Mouse (Mus musculus): ENCODE data around the gene Exoc8. TPM values are rescaled to one million over a fixed set of nuclear protein-coding genes. Genes with fewer than 3 reads are reported as not detected.

Gene Exoc8
- total and polyA plus RNA-seq, 3 experiments = 9.5 to 16.9 TPM; not detected in 1

DNA sequence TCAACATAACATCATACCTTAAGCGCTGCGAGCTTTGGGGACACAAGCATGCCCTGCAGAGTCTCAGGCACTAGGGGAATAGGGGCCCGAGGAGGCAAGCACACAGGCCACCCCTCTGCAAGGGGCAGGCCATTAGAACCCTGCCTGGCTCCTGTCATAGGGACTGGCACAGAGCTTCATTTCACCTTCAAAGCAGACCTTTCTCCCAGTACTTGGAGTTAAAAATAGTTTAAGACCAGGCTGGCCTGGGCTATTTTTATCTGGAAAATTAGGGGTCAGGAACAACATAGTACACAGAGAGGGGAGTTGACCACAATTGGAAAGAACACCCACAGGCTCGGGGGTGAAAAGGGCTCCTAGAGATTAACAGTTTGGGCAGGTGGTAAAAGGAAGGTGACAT, 39.8 kb upstream of the Exoc8 start:
- H3K9ac ChIP-seq (ENCODE audit: control insufficient read depth, low read depth, low read length, poor library complexity, severe bottlenecking) = no peak overlapping the region
- peaks cover 28% of the 10 kb centered on the region for H3K79me2 ChIP-seq (ENCODE audit: control insufficient read depth, insufficient read depth, low read length, poor library complexity)
- H3K4me3 ChIP-seq (ENCODE audit: control insufficient read depth in 1 of 2, insufficient read depth in 1 of 2, low read depth in 2 of 2, low read length in 2 of 2) = no peak overlapping the region
- H3K27ac ChIP-seq (ENCODE audit: control insufficient read depth, low read depth, low read length) = no peak overlapping the region
- no peak for DNase-seq (ENCODE audit: low read depth, low spot score)
- no peaks in the 10 kb centered on the region for H3K27me3 ChIP-seq (ENCODE audit: control insufficient read depth in 1 of 2, insufficient read depth in 2 of 2, low read length in 2 of 2)
- H3K4me1 ChIP-seq (ENCODE audit: control insufficient read depth in 1 of 2, insufficient read depth in 2 of 2, low read length in 2 of 2) = no peaks in the 10 kb centered on the region
- peaks cover 0 to 2% of the 10 kb centered on the region in 2 experiments; a peak in 2 of 4 replicates for H3K36me3 ChIP-seq (ENCODE audit: control insufficient read depth in 1 of 2, insufficient read depth in 2 of 2, low read length in 2 of 2)
- H3K9me3 ChIP-seq (replicated peaks; ENCODE audit: insufficient read depth, low read length) = no peaks in the 10 kb centered on the region
- TF ChIP-seq NRF1 (IDR thresholded peaks at IDR 0.05; ENCODE audit: insufficient read depth, low read depth, low read length, poor library complexity, severe bottlenecking) = no peak
- no peak for TF ChIP-seq MYC (IDR thresholded peaks at IDR 0.05; ENCODE audit: low read depth, low read length)
- TF ChIP-seq MAX (IDR thresholded peaks at IDR 0.05; ENCODE audit: low read length) = no peak
- no peak for TF ChIP-seq RAD21 (IDR thresholded peaks at IDR 0.05; ENCODE audit: low read depth, low read length)
- TF ChIP-seq EP300 (IDR thresholded peaks at IDR 0.05; ENCODE audit: low read depth in 1 of 2, low read length in 2 of 2) = no peak
- no peak for TF ChIP-seq ZNF384 (IDR thresholded peaks at IDR 0.05; ENCODE audit: low read depth, low read length)
- TF ChIP-seq ZKSCAN1 (IDR thresholded peaks at IDR 0.05; ENCODE audit: low read depth, low read length) = no peak
- TF ChIP-seq CTCF (IDR thresholded peaks at IDR 0.05 in 2 of 3, conservative IDR thresholded peaks at IDR 0.05 in 1 of 3; ENCODE audit: control insufficient read depth in 1 of 3, insufficient read depth in 1 of 3, low read depth in 2 of 3, low read length in 3 of 3, poor library complexity in 1 of 3, severe bottlenecking in 1 of 3) = no peak
- no peak for TF ChIP-seq HCFC1 (IDR thresholded peaks at IDR 0.05; ENCODE audit: low read depth, low read length)
- no peak for TF ChIP-seq MAZ (IDR thresholded peaks at IDR 0.05; ENCODE audit: low read depth, low read length)
- no peak for TF ChIP-seq MYB (IDR thresholded peaks at IDR 0.05; ENCODE audit: low read depth, low read length)
- no peak for TF ChIP-seq KAT2A (conservative IDR thresholded peaks at IDR 0.05; ENCODE audit: low read depth, low read length)
- no peak for TF ChIP-seq TBP (IDR thresholded peaks at IDR 0.05; ENCODE audit: low read depth, low read length)
- TF ChIP-seq USF2 (IDR thresholded peaks at IDR 0.05; ENCODE audit: borderline replicate concordance in 1 of 2, insufficient read depth in 1 of 2, low read depth in 1 of 2, low read length in 2 of 2) = no peak
- no peak for TF ChIP-seq ZC3H11A (IDR thresholded peaks at IDR 0.05; ENCODE audit: low read depth, low read length)

DNA sequence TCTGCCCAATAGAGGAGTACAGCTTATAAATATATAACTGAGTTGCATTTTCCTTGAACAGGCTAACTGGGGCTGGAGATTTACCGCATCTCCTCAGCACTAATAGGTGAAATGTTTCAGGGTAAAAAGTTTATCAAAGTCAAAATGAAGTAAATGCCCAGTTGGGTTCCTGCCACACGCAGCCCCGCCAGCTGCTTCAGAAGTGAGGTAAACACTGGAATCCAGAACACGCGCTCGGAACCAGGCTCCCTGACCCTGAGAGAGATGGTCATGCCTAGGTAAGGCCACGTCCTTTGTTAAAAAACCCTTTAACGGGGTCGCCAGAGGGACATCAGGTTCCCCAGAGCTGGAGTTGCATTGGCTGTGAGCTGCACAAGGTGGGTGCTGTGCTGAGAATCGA, 39.2 kb upstream of the Exoc8 start:
- TF ChIP-seq POLR2AphosphoS2 (IDR thresholded peaks at IDR 0.05; ENCODE audit: low read length) = no peak
- H3K36me3 ChIP-seq (ENCODE audit: control insufficient read depth in 1 of 2, insufficient read depth in 2 of 2, low read length in 2 of 2) = peaks cover 0 to 2% of the 10 kb centered on the region in 2 experiments; a peak in 2 of 4 replicates
- no peak overlapping the region for H3K4me3 ChIP-seq (ENCODE audit: control insufficient read depth in 1 of 2, insufficient read depth in 1 of 2, low read depth in 2 of 2, low read length in 2 of 2)
- H3K4me1 ChIP-seq (ENCODE audit: control insufficient read depth in 1 of 2, insufficient read depth in 2 of 2, low read length in 2 of 2) = no peaks in the 10 kb centered on the region
- H3K79me2 ChIP-seq (ENCODE audit: control insufficient read depth, insufficient read depth, low read length, poor library complexity) = peaks cover 26% of the 10 kb centered on the region
- no peak for DNase-seq (ENCODE audit: low read depth, low spot score)
- no peak overlapping the region for H3K27ac ChIP-seq (ENCODE audit: control insufficient read depth, low read depth, low read length)
- no peaks in the 10 kb centered on the region for H3K9me3 ChIP-seq (replicated peaks; ENCODE audit: insufficient read depth, low read length)
- no peak overlapping the region for H3K9ac ChIP-seq (ENCODE audit: control insufficient read depth, low read depth, low read length, poor library complexity, severe bottlenecking)
- no peaks in the 10 kb centered on the region for H3K27me3 ChIP-seq (ENCODE audit: control insufficient read depth in 1 of 2, insufficient read depth in 2 of 2, low read length in 2 of 2)

Data from MEL (cell line).